Mouse (Mus musculus) bone marrow macrophage, adult 2 months (primary cell): Measurements from ENCODE around the gene Med24.

Experiments
- CTCF ChIP-seq: IDR thresholded peaks from 2 replicates; pipeline ENCODE4 v1.5.1; 2012; ENCODE audit warnings: low read depth, mild to moderate bottlenecking, low read length, moderate library complexity
- POLR2A ChIP-seq: IDR thresholded peaks from 2 replicates; pipeline ENCODE4 v1.6.1; 2012; ENCODE audit warnings: mild to moderate bottlenecking, low read depth, low read length, borderline replicate concordance

DNA sequence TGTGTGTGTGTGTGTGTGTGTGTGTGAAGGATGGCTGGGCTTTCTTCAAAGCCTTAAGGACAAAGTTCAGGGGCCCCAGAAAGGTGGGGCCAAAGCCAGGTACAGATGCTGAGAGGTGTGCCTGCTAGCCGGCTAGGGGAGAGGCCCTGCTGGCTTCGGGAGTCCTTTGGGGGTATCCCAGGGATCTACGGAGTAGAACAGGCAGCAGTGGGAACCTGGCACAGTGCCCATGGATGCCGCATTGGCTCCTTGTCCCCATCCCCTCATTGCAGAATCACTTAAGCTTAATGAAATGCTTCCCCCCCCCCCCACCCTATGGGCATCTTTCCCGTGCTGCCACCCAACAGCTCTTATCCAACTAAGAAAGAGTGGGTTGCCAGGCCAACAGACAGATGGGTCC is 20.5 kb upstream of the Med24 start:
- TF ChIP-seq CTCF (no peak), POLR2A (no peak)
